Mouse (Mus musculus) liver (tissue): Measurements from ENCODE around the gene Rab3c.

Experiments used
- DNase-seq: peaks from one replicate; pipeline ENCODE4 v3.0.0-alpha.2; 2020; ENCODE audit warnings: mixed read lengths

The Rab3c gene

DNA sequence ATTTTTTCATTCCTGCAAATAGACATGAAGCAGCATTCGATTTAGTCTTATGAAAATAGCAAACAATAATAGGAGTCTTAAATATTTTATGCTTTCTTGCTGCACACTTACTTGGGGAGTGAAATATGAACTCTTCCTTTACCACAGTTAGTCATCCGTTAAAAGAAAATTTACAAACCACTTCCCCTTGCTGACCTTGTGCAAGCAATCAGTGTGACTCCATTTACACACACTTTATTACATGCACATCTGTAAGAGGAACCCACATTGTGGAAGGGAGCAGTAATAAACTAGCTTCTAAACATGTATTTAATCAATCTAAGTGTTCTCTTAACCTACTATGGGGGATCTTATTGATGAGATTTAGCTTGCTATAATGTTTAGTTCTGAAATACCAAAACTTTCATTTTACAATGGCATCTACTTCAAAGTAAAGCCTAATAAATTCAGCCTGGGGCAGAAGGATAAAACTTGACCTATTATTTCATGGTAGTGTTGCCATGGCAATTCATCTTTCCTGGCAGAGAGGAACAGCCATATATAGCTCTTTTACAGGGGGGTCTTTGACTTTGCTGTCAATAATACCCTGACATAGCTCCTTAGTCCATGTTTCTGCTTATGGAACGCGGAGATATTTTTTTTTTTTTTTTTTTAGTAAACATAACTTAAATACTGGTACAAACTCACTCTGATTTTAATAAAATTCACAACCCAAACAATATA lies 95.7 kb downstream of the Rab3c start:
- DNase-seq, result no peak

DNA sequence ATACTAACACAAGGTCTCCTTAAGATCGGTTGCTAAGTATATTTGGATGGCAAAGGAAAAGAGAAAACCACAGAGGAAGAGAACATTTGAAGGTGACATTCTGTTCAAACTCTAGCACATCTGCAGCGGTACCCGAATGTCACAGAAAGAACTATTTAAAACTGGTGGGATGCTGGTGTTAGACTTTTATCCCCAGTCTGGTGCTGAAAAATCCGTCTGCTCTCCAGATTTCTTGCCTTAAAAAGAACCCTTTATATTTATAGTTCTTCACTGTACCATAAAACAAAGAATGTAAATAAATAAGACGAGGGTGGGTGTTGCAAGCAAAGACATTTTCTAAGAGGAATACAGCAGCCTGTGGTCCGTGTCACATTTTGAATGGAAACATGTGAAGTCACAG lies 105.1 kb downstream of the Rab3c start:
- DNase-seq, result no peak

- DNase-seq, result no peak
Measured at GRCm38 (mm10) chr13:110169669-110170068, 111.1 kb downstream of the Rab3c start.

GRCm38 (mm10) chr13:110169152-110169551 lies 111.6 kb downstream of the Rab3c start:
- no peak for DNase-seq

- DNase-seq, result no peak
Measured at GRCm38 (mm10) chr13:110168570-110168969, 112.2 kb downstream of the Rab3c start.

- no peak for DNase-seq
Measured at GRCm38 (mm10) chr13:110166622-110167330, 114.0 kb downstream of the Rab3c start.

DNA sequence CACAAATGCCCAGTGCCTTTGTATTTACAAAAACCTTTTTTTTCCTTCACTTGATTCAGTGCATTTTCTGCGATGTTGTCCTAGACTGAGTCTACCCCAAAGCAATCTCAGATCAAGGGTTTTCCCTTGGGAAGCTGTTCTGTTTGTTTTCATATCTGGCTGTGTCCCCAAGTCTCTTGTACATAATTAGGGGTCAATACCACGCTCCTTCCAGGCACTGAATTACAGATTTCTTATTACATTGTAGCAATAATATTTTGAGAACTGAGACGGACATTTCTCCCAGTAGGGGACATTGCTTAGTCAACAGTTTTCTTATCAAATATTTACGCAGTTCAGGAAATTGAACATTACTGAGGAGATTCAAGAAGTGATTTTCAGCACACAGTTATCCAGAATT lies 120.8 kb downstream of the Rab3c start:
- no peak for DNase-seq

DNA sequence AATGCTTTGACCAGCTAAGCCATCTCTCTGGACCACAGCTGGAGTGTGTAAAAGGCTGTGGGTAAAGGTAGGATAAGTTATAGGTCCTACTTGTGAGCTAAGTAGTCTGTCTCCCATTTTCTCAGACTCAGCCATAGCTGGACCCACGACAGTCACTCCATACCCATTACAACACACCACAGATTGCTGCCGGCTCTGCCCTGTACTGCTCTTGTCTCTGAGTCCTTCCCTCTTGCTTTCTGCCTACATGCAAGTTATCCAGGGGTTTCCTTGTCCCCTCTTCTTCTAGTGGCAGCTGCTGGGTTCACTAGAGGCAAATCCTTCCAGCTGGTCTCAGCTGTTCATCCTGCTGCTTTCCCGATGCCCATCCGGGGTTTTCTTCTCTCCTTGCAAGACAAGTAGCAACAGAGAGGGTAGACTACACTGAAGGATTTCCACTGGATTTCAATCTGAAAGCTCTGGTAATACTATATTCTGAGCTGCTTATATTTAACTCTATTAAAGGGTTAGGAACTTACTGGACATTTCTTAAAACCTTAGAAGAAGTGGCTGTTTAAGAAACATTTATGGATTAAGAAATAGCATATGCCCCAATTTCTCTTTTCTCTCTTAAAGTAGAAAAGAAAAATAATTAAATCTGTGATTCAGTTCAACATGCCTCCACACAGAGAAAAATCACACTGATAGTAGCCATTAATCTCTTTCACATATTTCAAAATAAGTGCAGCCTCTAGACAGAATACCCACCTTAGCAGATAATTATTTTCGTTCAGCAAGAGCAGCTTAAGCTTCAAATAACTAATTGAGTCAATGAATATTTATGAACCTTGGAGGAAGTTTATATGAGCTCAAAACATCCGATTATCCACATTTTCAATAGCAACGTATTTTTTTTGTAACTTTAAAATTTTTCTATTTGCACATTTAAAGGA lies 121.9 kb downstream of the Rab3c start:
- no peak for DNase-seq

DNA sequence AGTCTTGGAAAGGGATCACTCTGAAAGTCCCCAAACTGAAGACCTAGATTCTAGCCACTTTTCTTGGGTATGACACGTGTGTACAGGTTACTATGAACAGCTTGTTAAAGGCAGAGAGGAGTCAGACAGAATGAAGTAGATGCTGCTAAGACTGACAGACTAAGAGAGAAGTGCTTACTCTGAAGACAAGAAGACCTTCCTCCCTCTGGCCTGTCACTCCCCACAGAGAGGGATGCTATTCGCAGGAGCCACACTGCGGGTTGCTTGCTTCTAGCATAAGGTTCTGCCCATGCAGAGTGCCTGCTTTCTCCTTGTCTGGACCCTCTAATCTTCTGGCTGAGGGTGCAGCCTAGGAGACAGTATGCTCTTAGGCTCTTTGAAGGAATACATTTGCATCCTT lies 135.3 kb downstream of the Rab3c start:
- no peak for DNase-seq

DNA sequence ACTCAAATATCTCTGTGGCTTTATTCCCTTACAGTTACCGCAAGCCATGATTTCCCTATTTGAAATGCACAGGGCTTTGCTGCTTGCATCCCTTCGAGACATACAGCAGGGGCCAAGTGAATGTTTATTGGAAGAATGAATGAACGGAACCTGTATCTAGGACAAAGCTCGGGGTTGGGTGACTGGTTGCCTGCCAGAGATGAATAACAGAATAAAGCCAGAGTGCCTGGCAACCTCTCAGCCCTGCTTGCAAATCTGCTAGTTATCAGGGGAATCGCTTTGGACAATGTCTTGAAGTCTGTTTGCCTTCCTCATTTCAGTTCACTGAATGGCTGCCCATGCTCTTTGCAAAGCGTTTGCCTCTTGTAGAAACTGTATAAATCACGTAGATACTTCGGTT lies 135.8 kb downstream of the Rab3c start:
- DNase-seq, result no peak

- DNase-seq, result no peak
Measured at GRCm38 (mm10) chr13:110139339-110139738, 141.5 kb downstream of the Rab3c start.

GRCm38 (mm10) chr13:110138644-110139043 lies 142.2 kb downstream of the Rab3c start:
- no peak for DNase-seq

DNA sequence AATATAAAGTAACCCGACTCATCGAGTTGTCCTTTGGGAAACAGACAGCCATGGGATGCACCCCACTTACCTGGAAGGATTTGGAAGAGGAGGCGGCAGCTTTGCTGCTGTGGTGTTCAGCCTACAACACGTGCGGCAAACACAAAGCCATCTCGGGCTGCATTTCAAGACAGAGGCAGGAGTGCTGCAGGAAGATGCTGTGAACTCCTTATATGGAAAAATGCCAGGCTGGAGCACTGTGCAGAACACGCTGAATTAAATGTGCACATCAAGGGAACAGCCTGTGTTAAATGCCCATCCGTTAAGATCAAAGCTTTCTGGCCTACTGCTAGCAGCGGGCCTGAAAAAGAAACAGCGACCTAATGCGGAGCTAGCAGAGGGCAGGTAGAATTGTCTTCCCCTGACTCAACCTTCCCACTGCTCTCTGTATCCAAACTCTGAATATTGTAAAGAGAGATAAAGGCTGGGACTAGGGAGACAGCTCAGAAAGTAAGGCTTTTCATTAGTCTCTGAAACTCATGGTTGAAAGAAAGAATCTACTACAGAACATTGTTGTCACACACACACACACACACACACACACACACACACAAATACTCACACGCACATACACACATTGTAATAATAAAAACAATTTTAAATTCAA lies 153.1 kb downstream of the Rab3c start:
- DNase-seq, result no peak

DNA sequence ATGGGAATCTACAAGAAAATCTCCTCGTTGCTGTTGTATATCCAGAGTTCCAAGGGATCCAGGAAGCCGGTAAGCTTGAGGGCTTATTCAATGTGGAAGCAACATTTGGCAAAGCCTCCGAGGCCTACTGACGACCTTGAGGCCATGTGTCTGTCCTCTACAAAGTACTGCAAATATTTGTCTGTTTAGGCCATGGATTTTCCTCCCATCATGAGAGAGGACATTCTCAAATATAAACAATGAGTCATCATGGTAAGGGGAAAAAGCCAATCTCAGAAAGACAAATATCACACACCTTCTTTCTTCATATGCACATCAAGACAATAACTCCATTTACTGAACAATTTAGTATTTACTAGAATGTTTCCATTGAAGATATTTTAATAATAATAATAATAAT lies 158.0 kb downstream of the Rab3c start:
- DNase-seq, result no peak

DNA sequence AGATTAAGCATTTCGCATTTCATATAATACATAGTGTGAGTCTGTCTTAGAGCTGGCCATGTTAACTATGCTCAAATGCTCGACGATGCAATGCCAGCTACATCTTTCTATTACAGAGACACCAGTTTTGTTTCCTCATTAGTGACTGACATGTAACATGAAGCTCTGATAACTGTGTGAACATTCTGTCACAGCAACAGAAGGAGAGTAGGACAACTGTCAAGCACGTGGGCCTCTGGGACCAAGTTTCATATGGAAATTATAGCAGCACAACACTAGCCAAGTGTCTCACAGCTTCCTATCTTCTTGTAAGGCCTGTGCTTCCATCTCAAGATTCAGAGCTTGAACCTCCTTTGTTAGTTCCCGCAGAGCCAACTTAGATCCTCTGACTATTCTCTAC lies 163.9 kb downstream of the Rab3c start:
- no peak for DNase-seq

GRCm38 (mm10) chr13:110116316-110116715 lies 164.5 kb downstream of the Rab3c start:
- no peak for DNase-seq

GRCm38 (mm10) chr13:110114870-110115645 lies 165.7 kb downstream of the Rab3c start:
- DNase-seq, result no peak

DNA sequence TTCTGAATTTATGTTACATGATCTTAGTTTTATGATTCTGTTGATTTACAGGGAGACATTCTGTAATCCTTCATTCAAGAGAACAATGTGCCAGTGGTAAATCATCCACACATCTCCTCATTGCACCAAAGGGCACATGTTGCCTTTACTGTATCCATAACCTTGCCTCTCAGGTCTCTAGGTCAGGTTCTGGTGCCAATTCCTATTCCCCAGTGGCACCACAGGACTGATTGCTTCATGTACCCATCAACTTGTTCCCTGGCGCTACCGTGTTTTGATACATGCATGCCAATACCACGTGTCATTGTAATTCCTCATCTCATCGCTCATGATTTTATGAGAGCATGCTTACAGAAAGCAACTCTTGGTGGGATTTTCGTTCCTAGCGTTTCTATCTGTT lies 167.1 kb downstream of the Rab3c start:
- DNase-seq, result no peak

DNA sequence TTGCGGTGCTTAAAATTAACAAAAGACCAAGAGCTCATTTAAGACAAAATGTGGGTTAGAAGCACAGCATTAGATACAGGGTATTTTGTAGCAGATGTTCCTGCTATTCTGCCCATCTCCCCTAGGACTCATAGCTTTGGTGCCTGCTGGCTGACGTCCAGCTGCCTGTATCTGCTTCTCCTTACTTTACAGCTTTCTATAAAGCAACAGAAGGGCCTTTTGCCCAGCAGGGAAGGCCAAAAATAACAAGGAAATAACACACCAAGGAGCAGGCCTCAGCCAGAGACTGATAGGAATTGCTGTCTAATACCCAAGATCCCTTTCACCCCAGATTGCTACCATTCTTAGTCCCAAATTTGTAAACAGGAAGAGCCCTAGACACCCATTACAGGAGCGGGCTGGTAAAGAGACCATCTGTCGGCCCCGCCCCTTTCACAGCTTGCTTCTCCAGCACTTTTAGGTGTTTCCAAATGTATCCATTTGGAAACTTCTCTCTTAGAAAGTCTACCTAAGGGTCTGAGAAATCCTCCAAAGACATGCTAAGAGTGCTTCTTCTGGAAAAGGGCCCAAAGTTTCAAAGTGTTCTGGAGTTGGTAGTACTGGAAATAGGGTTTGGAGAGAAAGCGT lies 183.3 kb downstream of the Rab3c start:
- DNase-seq, result no peak

- no peak for DNase-seq
Measured at GRCm38 (mm10) chr13:110094998-110095397, 185.8 kb downstream of the Rab3c start.
